Mouse (Mus musculus) embryo, embryonic 11.5 days (tissue): ENCODE measurements around the gene Sgms1.

Experiments
- DNase-seq: peaks from one replicate; pipeline ENCODE4 v3.0.0-alpha.2; 2012; ENCODE audit warnings: low read depth, low spot score

Gene Sgms1

DNA sequence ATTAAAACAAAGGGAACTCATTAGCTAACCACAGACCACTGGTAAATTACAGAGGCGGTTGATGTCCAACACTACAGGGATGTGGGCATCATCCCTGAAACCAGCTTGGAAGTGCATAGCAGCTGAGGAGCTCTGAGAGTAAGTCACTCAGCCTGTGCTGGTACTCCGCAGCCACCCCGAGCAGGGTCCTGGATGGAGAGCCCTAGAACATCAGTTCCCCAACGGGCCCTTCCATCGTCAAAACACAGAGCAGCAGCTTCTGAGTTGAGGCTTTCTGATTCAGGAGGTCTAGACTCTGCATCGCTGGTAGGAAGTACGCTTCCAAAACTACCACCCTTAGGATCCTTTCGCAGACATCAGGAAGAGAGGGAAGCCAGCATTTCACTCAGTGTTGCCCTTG, 5.8 kb downstream of the Sgms1 start:
- no peak for DNase-seq

DNA sequence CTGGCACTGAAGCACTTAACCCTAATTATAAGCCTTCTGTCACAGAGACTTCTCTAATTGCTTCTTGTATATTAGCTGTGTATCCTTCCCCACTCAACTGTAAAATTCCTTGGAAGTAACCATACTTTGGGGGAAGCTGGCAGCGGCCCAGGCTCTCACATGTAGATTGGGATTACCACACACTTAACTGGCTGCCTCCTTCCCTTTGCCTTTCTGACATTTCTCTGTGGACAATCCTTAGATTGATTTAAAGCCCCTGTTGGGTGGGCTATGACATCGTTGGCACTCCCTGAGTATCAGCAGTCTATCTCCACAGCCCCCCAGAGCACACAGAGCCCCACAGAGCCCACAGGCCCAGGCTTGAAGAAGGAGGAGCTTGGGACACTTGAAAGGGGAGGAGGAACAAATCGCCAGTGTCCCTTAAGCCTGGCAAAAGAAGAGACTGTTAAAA, 8.0 kb downstream of the Sgms1 start:
- DNase-seq, result no peak

DNA sequence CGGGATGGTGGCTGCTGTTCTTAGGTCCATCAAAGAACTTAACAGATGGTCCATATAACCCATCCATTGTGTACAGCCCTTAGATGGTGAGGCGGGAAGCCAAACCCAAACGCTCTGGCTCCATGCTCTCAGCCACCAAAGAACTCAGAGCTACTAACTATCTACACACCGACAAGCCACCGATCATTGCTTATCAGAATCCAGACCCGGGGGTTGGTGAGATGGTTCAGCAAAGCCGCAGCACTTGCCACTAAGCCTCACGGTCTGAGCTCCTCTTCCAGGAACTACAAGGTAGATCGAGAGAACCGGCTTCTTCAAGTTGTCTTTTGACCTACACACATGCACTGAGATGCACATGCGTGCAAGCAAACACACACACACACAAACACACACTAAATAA, 8.8 kb downstream of the Sgms1 start:
- DNase-seq, result no peak

DNA sequence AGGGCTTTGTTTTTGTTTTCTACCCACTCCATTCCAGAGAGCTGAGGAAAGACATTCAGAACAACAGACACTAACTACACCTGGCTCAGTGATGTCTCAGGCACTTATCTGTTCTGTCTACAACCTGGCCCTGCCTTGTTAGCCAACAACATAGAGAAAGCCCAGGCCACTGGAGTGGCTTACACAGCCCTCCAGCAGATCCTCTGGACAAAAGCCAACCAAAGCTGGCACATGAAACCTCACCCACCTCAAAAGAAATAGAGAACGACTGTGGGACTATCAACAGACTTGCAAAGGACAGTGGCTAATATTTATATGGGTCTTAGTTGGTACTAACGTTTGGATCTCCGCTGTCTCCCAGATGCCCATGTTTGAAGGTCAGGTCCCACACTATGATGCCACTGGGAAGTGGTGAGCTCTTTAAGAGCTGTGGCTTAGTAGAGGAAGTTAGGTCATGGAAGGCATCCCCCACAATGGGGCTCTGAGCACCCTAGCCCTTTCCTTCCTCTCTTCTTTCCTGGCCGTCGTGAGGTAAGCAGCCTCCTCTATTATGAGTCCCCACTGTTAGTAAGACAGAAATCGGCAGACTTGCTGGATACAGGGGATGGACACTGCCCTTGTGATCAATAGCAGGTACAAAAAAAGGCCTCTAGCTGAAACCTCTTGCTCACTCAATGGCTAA, 10.1 kb downstream of the Sgms1 start:
- DNase-seq, result no peak

GRCm38 (mm10) chr19:32378581-32378980, 10.9 kb downstream of the Sgms1 start:
- no peak for DNase-seq

- DNase-seq, result no peak
These were observed 11.7 kb downstream of the Sgms1 start for GRCm38 (mm10) chr19:32377701-32378325.

- no peak for DNase-seq
These were observed 12.5 kb downstream of the Sgms1 start for GRCm38 (mm10) chr19:32376886-32377535.

GRCm38 (mm10) chr19:32376054-32376453, 13.5 kb downstream of the Sgms1 start:
- no peak for DNase-seq

- no peak for DNase-seq
These were observed 14.0 kb downstream of the Sgms1 start for GRCm38 (mm10) chr19:32375473-32375985.

GRCm38 (mm10) chr19:32374751-32375150, 14.8 kb downstream of the Sgms1 start:
- no peak for DNase-seq

- DNase-seq, result no peak
These were observed 15.5 kb downstream of the Sgms1 start for GRCm38 (mm10) chr19:32373865-32374655.

DNA sequence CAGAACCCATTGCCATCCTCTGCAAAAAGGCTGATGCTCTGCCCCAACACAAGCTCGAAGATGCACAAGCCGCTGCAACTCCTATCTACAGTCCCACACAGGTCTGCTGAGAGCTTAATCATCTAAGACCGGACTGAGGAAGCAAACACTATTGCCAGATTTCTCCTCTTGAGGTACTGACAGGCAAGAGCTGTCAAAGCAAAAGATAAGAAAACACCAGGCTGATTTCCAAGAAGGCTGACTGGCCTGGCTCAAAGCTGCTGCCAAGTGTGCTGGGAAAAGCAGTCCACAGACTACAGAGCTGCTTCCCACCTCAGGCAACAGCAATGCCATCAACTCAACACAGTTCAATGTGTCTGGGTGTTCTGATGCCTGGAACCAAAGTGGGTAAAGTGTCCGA, 17.1 kb downstream of the Sgms1 start:
- no peak for DNase-seq

DNA sequence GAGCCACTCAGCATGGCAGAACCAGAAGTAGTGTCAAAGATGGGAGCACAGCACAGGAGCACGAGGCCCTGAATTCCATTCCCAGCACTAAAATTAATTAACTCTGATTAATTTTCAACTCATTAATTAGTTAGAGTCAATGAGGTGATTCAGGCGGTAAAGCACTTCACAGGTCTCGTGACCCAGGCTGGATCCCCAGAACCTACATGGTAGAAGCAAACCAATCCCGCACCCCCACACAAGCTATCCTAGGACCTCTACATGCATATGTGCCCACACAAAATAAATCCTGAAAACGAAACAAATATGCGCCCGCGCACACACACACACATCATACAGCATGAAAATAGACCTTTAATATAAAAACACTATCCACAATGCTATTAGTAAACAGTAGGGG, 22.2 kb downstream of the Sgms1 start:
- no peak for DNase-seq

DNA sequence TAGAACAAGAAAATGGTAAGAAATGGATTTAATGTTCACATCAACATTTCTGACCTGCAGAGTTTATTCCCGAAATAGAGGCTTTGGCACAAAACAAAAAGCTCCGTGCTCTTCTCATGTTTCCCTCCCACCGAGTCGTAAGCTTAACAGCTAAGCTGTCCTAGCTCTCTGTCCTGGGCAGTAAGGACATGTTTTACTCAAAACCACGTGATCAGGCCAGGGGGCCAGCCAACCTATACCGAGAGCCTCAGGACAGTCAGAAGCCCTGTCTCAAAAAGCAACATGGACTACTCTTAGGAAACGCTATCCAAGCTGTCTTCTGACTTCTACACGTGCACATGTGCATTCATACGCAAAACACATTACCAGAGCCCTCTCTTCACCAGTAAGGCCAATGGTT, 23.1 kb downstream of the Sgms1 start:
- no peak for DNase-seq

- no peak for DNase-seq
These were observed 24.4 kb downstream of the Sgms1 start for GRCm38 (mm10) chr19:32365111-32365510.

GRCm38 (mm10) chr19:32363587-32363986, 25.9 kb downstream of the Sgms1 start:
- no peak for DNase-seq

- no peak for DNase-seq
These were observed 27.0 kb downstream of the Sgms1 start for GRCm38 (mm10) chr19:32362520-32362919.

- DNase-seq, result no peak
These were observed 28.4 kb downstream of the Sgms1 start for GRCm38 (mm10) chr19:32360989-32361698.

GRCm38 (mm10) chr19:32360546-32360945, 29.0 kb downstream of the Sgms1 start:
- DNase-seq, result no peak

- no peak for DNase-seq
These were observed 30.6 kb downstream of the Sgms1 start for GRCm38 (mm10) chr19:32358699-32359517.
